In the genomic region with DNA sequence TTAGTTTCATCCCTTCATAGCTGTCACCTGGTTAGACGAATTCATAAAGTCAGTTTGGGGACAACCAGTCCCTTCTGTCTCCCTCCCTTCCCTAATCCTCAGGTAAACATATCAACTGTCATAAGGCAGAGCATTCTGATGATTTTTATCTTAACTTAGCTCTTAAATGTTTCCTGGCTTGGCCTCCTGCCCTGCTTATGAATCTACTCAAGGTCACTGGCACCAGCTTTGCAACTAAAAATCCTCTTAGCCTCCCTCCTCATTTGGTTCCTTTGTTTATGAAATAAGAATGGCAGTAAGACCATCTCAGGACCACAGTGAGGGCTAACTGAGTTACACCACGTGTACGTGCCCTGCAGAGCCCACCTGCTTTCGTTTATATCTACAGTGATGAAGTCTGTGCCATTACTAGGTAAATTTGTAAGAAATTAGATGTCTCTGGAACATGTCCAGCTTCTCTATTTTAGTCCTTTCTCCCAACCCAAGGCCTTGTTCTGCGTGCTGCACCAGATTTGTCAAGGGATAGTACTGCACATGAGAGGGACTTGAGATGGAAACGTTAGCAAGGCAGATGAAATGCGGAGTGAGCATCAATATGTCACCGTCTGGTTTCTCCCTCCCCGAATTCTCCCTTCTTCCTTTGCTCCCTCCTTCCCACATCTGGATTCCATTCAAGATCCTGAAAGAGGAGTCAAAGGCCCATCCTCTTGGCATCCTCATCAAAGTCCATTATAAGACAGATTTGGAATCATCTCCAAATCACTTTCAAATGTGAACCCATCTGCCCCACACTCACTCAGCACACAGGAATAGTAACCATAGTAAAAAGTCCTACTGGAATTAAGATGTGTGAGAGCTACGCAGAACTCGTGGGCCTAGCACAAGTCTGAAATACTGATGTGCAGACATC, we compare ENCODE assay signal across 24 mouse cellular contexts.
DNase-seq lines count a peak whose midpoint lies in the region; ATAC-seq lines count a peak whose summit lies in the region.
"Had no signal": no experiment of that assay in that cellular context is flagged by ENCODE, and none has a peak within 500 bp of the region (broad histone marks: within the 10 kb centered on the region; RNA-seq: fewer than 3 reads in every experiment).

No protein-coding gene starts in this region.

- H3K36me3 ChIP-seq in embryonic facial prominence, embryonic 11.5 days (replicated peaks; ENCODE audit: control insufficient read depth, insufficient read depth, low read depth, low read length): no peaks in the 10 kb centered on the region
- no peaks in the 10 kb centered on the region for H3K36me3 ChIP-seq in embryonic facial prominence, embryonic 10.5 days (replicated peaks)
- no peaks in the 10 kb centered on the region for H3K36me3 ChIP-seq in embryonic facial prominence, embryonic 12.5 days
- H3K36me3 ChIP-seq: heart, embryonic 12.5 days; hindbrain, embryonic 12.5 days; limb, embryonic 15.5 days; midbrain, embryonic 13.5 days; neural tube, embryonic 13.5 days had no signal

- no peak overlapping the region for H3K27ac ChIP-seq in embryonic facial prominence, embryonic 11.5 days (replicated peaks; ENCODE audit: low read depth, low read length)
- H3K27ac ChIP-seq in embryonic facial prominence, embryonic 10.5 days (replicated peaks): no peak overlapping the region
- H3K27ac ChIP-seq in embryonic facial prominence, embryonic 12.5 days: peak overlapping the region; percentile 50; the same call in 1 of the 2 replicates
- H3K27ac ChIP-seq: hindbrain, embryonic 12.5 days; limb, embryonic 15.5 days; liver, embryonic 14.5 days; midbrain, embryonic 13.5 days; neural tube, embryonic 13.5 days had no signal

- no peak for ATAC-seq in embryonic facial prominence, embryonic 11.5 days (replicated peaks; ENCODE audit: insufficient number of reproducible peaks, low FRiP score, low TSS enrichment, low read depth)
- no peak for ATAC-seq in embryonic facial prominence, embryonic 12.5 days (ENCODE audit: insufficient number of reproducible peaks, insufficient read depth, low FRiP score, low TSS enrichment)
- ATAC-seq: forebrain, postnatal 0 days; intestine, postnatal 0 days; lung, postnatal 0 days; midbrain, embryonic 13.5 days; Patski had no signal

- DNase-seq in embryonic facial prominence, embryonic 11.5 days (ENCODE audit: low spot score): peak; percentile 63
- DNase-seq in embryonic facial prominence, embryonic 10.5 days (ENCODE audit: low spot score): no peak
- DNase-seq in 416B (ENCODE audit: low read depth): peak; percentile 45
- peak; percentile 61 for DNase-seq in adrenal gland, postnatal 10 days
- DNase-seq in left cerebral cortex, postnatal 36 days (ENCODE audit: low spot score in 2 of 2): no peak
- no peak for DNase-seq in urinary bladder, postnatal 14 days (ENCODE audit: low spot score)
- DNase-seq: cerebellum, adult 11-12 months; cerebellum, postnatal 10 days; forebrain, postnatal 0 days; gastrocnemius, postnatal 25 days; heart, adult 18-20 months; heart, postnatal 10 days; kidney, postnatal 25 days; retina, postnatal 1 day had no signal

- no peak overlapping the region for H3K4me3 ChIP-seq in embryonic facial prominence, embryonic 11.5 days (ENCODE audit: low read depth, low read length)
- no peak overlapping the region for H3K4me3 ChIP-seq in embryonic facial prominence, embryonic 10.5 days
- no peak overlapping the region for H3K4me3 ChIP-seq in embryonic facial prominence, embryonic 12.5 days
- H3K4me3 ChIP-seq: heart, embryonic 12.5 days; hindbrain, embryonic 12.5 days; limb, embryonic 15.5 days; midbrain, embryonic 13.5 days; neural tube, embryonic 13.5 days had no signal

- H3K4me2 ChIP-seq in embryonic facial prominence, embryonic 11.5 days (ENCODE audit: low read depth, low read length): no peak overlapping the region
- no peak overlapping the region for H3K4me2 ChIP-seq in embryonic facial prominence, embryonic 12.5 days (replicated peaks)
- H3K4me2 ChIP-seq: heart, embryonic 12.5 days; hindbrain, embryonic 12.5 days; limb, embryonic 15.5 days; midbrain, embryonic 13.5 days; neural tube, embryonic 13.5 days had no signal

- no peak overlapping the region for H3K9ac ChIP-seq in embryonic facial prominence, embryonic 11.5 days (replicated peaks; ENCODE audit: low read length)
- H3K9ac ChIP-seq in embryonic facial prominence, embryonic 12.5 days: no peak overlapping the region
- H3K9ac ChIP-seq: forebrain, postnatal 0 days; heart, embryonic 12.5 days; hindbrain, embryonic 12.5 days; limb, embryonic 15.5 days; liver, embryonic 14.5 days; midbrain, embryonic 13.5 days; neural tube, embryonic 13.5 days had no signal

- 53% methylated on average over 11 of the region's 11 CpGs for WGBS in embryonic facial prominence, embryonic 11.5 days
- 64% methylated on average over 11 of the region's 11 CpGs for WGBS in embryonic facial prominence, embryonic 10.5 days
- WGBS in embryonic facial prominence, embryonic 12.5 days: 47% methylated on average over 11 of the region's 11 CpGs

- intact Hi-C loops in left cerebral cortex, postnatal 36 days (cut with DNase I): no loop called here

- H3K9me3 ChIP-seq in embryonic facial prominence, embryonic 11.5 days (replicated peaks; ENCODE audit: control insufficient read depth, low read length): no peaks in the 10 kb centered on the region
- no peaks in the 10 kb centered on the region for H3K9me3 ChIP-seq in embryonic facial prominence, embryonic 10.5 days
- H3K9me3 ChIP-seq in embryonic facial prominence, embryonic 12.5 days: no peaks in the 10 kb centered on the region
- H3K9me3 ChIP-seq: heart, embryonic 12.5 days; hindbrain, embryonic 12.5 days; limb, embryonic 15.5 days; midbrain, embryonic 13.5 days; neural tube, embryonic 13.5 days had no signal

- H3K27me3 ChIP-seq in embryonic facial prominence, embryonic 11.5 days (ENCODE audit: control insufficient read depth, insufficient read depth, low read length): no peaks in the 10 kb centered on the region
- no peaks in the 10 kb centered on the region for H3K27me3 ChIP-seq in embryonic facial prominence, embryonic 10.5 days (replicated peaks; ENCODE audit: low read depth, poor library complexity, severe bottlenecking)
- no peaks in the 10 kb centered on the region for H3K27me3 ChIP-seq in embryonic facial prominence, embryonic 12.5 days
- H3K27me3 ChIP-seq: heart, embryonic 12.5 days; hindbrain, embryonic 12.5 days; limb, embryonic 15.5 days; midbrain, embryonic 13.5 days; neural tube, embryonic 13.5 days; Patski had no signal

- no peaks in the 10 kb centered on the region for H3K4me1 ChIP-seq in embryonic facial prominence, embryonic 11.5 days (ENCODE audit: control insufficient read depth, insufficient read depth, low read length)
- peaks cover 9% of the 10 kb centered on the region for H3K4me1 ChIP-seq in embryonic facial prominence, embryonic 10.5 days
- peaks cover 5% of the 10 kb centered on the region; the same call in 1 of the 2 replicates for H3K4me1 ChIP-seq in embryonic facial prominence, embryonic 12.5 days
- H3K4me1 ChIP-seq: heart, embryonic 12.5 days; hindbrain, embryonic 12.5 days; limb, embryonic 15.5 days; midbrain, embryonic 13.5 days; neural tube, embryonic 13.5 days had no signal

Comparison
In these comparisons a context has a peak if more than half of its experiments do, and no peak if none do; other contexts are left out.
1. DNase-seq: peak in embryonic facial prominence, embryonic 11.5 days (single experiment), 416B (single experiment) and adrenal gland, postnatal 10 days (single experiment); none in embryonic facial prominence, embryonic 10.5 days (single experiment), left cerebral cortex, postnatal 36 days (0 of 2) and urinary bladder, postnatal 14 days (single experiment).